Mouse (Mus musculus) lung, postnatal 36 days (tissue): ENCODE measurements around the gene Mta2.

ENCODE experiments used
- DNase-seq: peaks from one replicate; pipeline ENCODE4 v3.0.0; 2022; ENCODE audit warnings: mixed read lengths

The Mta2 gene

GRCm38 (mm10) chr19:8929224-8930088 lies 12.2 kb upstream of the Mta2 start, which contains the start of the genes Rom1 and Eml3:
TSS of gene Rom1 (minus strand) at chr19:8929356.
TSS of gene Eml3 (plus strand) at chr19:8929552.
- DNase-seq, result peak; percentile 96

- DNase-seq, result no peak
These were observed 11.6 kb upstream of the Mta2 start for GRCm38 (mm10) chr19:8930117-8930516.

DNA sequence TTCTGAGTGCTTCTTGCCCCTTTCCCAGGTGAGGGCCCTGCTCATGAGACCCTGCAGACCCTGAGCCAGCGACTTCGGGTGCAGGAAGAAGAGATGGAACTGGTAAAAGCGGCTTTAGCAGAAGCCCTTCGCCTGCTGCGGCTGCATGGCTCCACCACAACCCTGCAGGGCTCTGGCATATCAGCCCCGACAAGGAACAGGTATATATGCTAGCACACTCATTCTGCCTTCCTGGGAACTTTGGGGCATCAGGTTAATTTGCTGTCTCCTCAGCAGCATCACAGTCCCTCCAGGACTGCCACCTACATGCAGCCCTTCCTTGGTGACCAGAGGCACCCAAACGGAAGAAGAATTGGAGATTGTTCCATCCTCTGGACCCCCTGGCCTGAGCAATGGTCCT lies 10.9 kb upstream of the Mta2 start:
- DNase-seq, result no peak

DNA sequence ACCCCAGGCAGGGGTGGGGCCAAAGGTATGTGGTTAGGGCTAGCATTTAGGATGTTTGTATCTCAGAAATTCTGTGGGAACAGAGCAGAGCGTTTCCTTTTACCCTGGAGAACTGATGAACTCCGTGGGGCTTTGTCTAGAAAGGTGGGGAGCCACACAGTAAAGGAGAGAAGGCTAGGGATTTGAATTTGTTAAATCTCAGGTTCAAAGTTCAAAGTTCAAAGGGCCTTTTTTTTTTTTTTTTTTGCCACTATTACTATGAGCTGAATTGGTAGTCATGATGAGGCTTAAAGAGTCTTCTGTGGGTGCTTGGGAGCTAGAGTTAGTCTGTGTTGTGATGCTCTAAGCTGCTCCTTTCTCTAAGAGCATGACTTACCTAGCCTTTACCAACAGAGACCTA lies 4.9 kb upstream of the Mta2 start:
- DNase-seq, result no peak

DNA sequence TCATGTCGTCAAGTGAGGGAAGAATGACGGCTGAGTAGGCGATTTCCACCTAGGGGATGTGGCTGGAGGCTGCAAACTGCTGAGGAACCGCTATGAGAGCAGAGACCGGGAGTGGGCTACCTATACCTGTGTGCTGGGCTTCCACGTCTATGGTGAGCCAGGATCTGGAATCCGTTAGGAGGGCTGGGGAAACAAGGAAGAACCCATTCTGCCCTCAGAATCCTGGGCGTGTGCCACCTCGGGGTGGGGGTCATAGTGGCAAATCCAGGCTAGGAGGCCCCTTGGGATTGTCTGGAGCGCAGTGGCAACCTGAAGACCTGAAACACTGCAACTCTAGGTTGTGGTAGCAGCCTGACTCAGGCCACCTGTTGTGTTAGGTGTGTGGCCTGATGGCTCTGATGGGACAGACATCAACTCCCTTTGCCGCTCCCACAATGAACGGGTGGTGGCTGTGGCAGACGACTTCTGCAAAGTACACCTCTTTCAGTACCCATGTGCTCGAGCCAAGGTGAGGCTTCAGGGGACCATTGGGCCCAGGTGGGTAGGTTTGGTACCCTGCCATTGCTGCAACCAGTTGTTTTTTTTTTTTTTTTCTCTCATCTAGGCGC lies 1.0 kb upstream of the Mta2 start:
- DNase-seq, result no peak

DNA sequence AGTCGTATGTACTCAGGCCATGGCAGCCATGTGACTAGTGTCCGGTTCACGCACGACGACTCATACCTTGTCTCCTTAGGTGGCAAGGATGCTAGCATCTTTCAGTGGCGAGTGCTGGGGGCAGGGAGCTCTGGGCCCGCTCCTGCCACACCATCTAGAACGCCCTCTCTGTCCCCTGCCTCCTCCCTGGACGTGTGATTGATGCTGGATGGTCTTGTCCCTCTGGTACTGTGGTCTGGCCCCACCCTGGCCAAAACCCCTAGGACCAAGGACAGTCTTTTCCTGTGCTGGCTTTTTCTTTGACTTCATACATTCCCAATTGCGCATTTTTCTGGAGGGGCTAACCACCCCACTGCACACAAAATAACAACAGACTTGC lies 550 bp upstream of the Mta2 start:
- DNase-seq, result no peak

DNA sequence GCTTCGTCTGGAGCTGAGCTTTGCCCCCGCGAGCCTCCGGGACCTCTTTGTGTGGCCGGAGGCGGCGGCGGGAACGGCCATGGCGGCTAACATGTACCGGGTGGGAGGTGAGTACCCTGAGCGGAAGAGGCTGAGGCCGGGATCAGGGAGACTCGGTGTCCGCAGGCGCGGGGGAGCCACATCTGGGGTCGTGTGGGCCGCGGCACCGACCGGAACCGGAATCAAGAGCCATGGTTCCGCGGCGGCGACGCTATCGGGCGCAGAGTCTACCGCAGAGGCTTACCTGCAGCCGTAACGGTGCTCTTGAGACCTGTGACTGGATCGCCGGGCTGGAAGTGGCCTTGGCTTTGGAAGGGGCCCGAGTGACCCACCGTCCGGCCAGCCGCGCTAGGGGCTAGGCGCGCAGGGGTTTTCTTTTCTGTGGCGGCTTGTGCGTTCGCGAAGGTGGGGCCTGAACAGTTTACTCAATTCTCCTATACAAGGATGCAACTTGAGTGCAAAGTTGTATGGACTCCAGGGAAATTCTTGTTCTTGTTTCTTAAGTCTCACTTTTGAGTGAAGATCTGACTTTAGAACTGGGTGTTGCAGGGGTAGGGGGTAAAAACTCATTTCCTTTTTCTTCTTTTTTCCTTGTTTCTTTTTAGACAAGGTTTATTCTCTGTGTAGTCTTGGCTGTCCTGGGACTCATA lies 745 bp downstream of the Mta2 start:
- peak; percentile 54 for DNase-seq

GRCm38 (mm10) chr19:8943047-8943446 lies 1.4 kb downstream of the Mta2 start:
- no peak for DNase-seq

DNA sequence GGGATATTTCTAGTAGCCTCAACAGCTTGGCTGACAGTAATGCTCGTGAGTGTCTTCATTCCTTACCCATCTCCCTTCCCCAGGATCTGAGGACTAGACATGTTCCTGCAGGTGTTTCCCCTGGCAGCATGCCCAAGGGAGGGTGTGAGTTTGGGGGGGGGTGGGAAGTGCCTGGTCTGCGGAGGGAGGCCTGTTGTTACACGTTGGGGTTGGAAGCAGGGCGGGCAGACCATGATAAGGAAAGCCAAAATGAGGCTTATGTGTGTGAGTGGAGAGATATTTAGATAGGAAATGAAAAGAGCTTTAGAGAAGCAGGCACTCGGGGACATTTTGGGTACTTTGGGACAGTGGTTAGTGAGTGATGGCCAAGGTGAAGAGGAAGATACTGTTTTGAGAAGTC lies 2.4 kb downstream of the Mta2 start:
- no peak for DNase-seq

DNA sequence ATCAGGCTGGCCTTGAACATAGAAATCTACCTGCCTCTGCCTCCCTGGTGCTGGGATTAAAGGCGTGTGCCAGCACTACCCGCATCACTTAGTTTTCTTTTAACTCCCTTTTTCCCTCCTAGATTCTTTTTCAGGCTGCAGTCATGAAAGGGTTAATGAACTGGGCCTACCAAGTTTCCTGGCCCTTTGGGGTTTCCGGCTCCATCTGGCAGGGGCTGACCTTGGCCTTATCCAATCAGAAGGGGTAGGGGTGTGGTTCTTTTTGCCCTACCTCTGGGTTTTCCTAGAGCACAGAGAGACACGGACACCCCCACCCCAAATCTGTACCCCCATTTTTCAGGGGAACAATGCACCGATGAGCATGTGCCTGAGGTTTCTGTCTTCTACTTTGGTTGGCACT lies 3.1 kb downstream of the Mta2 start:
- peak; percentile 86 for DNase-seq

- DNase-seq, result no peak
These were observed 3.6 kb downstream of the Mta2 start for GRCm38 (mm10) chr19:8945251-8945650.

GRCm38 (mm10) chr19:8946929-8947328 lies 5.3 kb downstream of the Mta2 start:
- no peak for DNase-seq

DNA sequence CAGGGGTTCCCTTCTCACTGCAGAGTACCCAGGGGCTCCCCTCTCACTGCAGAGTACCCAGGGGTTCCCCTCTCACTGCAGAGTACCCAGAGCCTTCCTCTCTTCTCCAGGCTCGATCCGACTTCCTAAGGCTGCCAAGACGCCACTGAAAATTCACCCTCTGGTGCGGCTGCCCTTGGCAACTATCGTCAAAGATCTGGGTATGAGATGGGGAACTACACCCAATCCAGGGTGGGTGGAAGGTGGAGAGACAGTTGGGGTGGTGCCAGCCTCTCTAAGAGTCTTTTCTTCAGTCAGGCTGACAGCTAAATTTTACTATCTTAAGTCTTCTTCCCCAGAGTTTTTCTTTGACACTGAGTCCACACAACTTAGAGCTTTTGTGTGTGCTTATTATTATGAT lies 8.5 kb downstream of the Mta2 start:
- no peak for DNase-seq

DNA sequence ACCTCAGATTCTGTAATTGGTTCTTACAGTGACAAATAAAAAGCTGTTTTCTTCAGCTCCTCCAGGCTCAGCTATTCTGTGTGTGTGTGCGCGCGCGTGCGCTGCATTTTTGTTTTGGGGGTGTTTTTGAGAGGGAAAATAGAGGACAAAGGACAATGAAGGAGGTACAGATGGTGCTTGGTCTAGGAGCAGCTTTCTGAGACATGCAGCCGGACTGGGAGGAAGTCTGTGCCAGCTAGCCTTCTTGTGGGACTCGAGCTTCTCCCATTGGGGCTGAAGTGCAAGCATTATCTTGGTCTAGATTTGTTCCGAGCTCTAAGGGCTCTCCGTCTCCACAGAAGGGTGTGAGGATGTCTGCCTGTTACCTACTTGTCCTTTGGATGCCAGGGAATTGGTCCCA lies 10.6 kb downstream of the Mta2 start:
- DNase-seq, result no peak

- peak; percentile 97 for DNase-seq
These were observed 11.7 kb downstream of the Mta2 start, which contains the start of gene Tut1 for GRCm38 (mm10) chr19:8953135-8954039. TSS of gene Tut1 (plus strand) at chr19:8953847.

DNA sequence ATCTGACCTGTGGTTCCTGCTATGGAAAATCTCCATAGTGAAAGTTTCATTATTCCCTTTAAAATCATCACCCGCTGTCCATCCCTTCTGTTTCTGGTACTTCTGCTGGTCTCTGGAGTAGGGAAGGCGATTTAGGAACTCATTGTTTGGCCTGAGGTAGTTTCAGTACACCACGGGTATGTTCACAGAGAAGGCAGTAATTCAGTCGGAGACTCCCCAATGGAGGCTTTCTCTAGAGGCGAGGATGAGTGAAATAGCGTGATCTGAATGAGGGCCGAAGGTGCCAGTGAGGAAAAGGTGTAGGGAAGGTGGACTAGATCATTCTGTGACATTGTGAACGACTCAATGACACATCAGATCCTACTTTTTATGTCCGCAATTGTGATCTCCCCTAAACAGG lies 12.5 kb downstream of the Mta2 start:
- no peak for DNase-seq

- DNase-seq, result no peak
These were observed 20.6 kb downstream of the Mta2 start for GRCm38 (mm10) chr19:8962256-8962655.

- no peak for DNase-seq
These were observed 23.4 kb downstream of the Mta2 start for GRCm38 (mm10) chr19:8965075-8965474.

DNA sequence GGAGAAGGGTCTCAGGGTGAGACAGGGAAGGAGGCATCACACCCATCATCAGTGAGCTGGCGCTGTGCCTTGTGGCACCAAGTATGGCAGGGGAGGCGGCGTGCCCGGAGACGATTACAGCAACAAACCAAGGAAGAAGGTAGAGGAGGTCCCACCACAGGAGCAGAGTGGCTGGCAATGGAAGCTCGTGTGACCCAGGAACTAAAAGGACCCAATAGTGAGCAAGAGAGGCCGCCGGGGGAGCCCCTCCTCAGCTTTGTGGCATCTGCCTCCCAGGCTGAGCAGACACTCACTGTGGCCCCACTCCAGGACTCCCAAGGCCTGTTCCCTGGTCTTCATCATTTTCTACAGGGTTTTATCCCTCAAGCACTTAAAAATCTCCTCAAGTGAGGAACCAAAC lies 24.1 kb downstream of the Mta2 start:
- no peak for DNase-seq

DNA sequence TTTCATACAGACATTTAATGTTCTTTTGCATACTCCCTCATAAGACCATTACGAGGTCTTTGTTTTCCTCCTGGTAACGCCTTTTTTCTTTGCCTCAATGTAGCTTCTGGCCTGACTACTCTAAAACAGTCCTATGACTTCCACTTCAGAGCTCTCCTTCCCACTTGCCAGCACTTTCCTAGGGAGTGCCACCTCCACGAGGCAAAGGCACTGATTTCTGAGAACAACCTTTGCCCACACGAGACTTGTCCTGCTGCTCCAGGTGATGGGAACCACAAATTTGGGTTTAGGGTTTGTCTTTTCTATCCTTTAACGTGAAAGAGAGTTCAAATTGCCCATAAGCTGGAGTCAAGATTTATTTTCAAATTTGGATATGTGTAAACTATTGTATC lies 24.5 kb downstream of the Mta2 start:
- DNase-seq, result no peak

DNA sequence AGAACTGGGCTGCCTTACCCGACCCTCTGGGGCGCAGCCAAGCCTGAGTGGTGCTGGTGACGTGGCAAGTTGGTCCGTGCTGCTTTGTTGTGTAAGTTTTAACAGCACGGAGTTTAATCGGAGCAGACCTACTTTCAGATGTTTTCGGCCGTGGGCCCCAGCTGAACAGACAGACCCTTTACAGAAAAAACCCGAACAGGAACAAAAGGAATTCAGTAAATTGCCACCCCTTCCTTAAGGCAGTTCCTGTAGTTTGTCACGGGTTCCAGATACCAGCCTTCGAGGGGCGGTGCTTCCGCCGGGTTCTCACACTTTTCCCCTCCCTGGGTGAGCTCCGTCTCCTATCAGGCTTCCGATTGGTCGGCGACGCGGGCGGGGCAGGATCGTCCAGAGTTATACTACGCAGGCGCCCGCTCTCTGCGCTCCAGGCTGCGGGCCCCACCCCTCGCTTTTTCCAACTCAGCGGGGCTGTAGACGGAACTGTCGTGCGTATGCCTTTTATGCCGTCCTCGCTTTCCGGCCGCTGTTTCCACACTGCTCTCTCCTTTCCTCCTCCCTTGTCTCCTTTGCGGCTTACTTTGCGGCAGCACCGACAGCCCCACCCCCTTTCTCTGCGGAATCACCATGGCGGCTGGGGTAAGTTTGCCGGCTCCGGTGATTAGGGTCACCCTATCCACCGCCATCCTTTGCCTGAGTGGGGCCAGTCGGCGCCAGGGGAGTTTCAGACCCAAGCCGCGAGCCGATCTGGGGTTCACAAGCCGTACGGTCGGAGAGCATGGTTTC lies 25.1 kb downstream of the Mta2 start, which contains the start of gene Eef1g:
Gene Eef1g (plus strand): TSS at position 452 of the 783 bp plus-strand sequence.
- peak; percentile 100 for DNase-seq

- DNase-seq, result no peak
These were observed 25.7 kb downstream of the Mta2 start for GRCm38 (mm10) chr19:8967373-8967743.
